Mouse (Mus musculus) hindbrain, embryonic 13.5 days (tissue): Measurements from ENCODE around the gene Ubald2. TPM values are rescaled to one million over a fixed set of nuclear protein-coding genes. Genes with fewer than 3 reads are reported as not detected.
"Not testable (repeated sequence)": the region's sequence is repeated elsewhere in the genome, so short reads cannot be mapped to it uniquely, and the experiment has no call there.

Experiments used
- ATAC-seq: fragments of 200-750 bp; cut with Nextera tagmentation; 2 replicates; pipeline ENCODE4 v1.8.0; 2017; ENCODE audit warnings: moderate TSS enrichment; ENCODE audit not compliant: low FRiP score
- H3K27ac ChIP-seq: fragments of 300-500 bp; sonication (generic); 2 replicates; pipeline ENCODE4 v1.5.1; 2015; ENCODE audit warnings: inconsistent platforms, mild to moderate bottlenecking, moderate library complexity
- H3K27me3 ChIP-seq: fragments of 300-500 bp; sonication (generic); 2 replicates; pipeline ENCODE4 v1.6.1; 2015; ENCODE audit warnings: mild to moderate bottlenecking, inconsistent platforms
- H3K36me3 ChIP-seq: fragments of 300-500 bp; sonication (generic); 2 replicates; pipeline ENCODE4 v1.6.1; 2015; ENCODE audit warnings: mild to moderate bottlenecking, inconsistent platforms
- H3K4me1 ChIP-seq: fragments of 300-500 bp; sonication (generic); replicated peaks from 2 replicates; pipeline ENCODE4 v1.6.1; 2015; ENCODE audit warnings: inconsistent platforms
- H3K4me2 ChIP-seq: fragments of 300-500 bp; sonication (generic); 2 replicates; pipeline ENCODE4 v1.6.1; 2015; ENCODE audit warnings: inconsistent platforms, mild to moderate bottlenecking, moderate library complexity
- H3K4me3 ChIP-seq: fragments of 300-500 bp; sonication (generic); 2 replicates; pipeline ENCODE4 v1.5.1; 2015; ENCODE audit warnings: mild to moderate bottlenecking, inconsistent platforms
- H3K9ac ChIP-seq: fragments of 300-500 bp; sonication (generic); 2 replicates; pipeline ENCODE4 v1.6.1; 2015; ENCODE audit warnings: mild to moderate bottlenecking, inconsistent platforms
- H3K9me3 ChIP-seq: fragments of 300-500 bp; sonication (generic); 2 replicates; pipeline ENCODE4 v1.6.1; 2016; ENCODE audit warnings: inconsistent platforms
- WGBS: fragments of 180-500 bp; shearing (Covaris S2); methylation state at CpG from one replicate; pipeline ENCODE4 v1.1.7; 2015; 5-methylcytosine and 5-hydroxymethylcytosine counted together
- polyA plus RNA-seq: library from polyadenylated mRNA; unstranded; fragments of >200 nt; fragmentation: Nextera tagmentation; extraction: Ambion mirVana; gene quantifications from 2 replicates; pipeline ENCODE4 v1.2.1, GENCODE M21; 2015

The Ubald2 gene
- polyA plus RNA-seq, 1 experiment from 2014 or later: 43.6 TPM

DNA sequence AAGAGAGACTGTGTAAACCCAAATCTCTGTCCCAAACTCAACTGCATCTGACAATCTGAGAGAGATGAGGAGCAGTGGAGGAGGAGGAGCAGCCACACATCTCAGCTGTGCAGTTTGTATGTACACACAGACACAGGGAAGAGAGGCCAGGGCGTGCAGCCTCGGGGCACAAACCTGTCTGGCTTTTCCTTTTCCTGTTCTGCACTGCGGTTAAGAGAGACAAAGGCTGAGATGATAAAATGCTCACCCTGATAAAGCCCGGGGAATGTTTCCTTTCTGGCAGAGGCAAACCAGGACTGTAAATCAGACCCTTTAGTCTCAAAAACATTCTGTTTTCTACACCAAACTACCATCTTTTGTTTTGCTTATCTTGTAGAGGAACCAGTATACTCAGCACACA, 33.3 kb upstream of the Ubald2 start:
- peak overlapping the region; percentile 61 for H3K27ac ChIP-seq
- H3K27me3 ChIP-seq: no peaks in the 10 kb centered on the region
- no peak for ATAC-seq
- WGBS: 59% methylated on average over 4 of the region's 4 CpGs
- H3K9me3 ChIP-seq: no peaks in the 10 kb centered on the region
- no peak overlapping the region for H3K9ac ChIP-seq
- H3K4me3 ChIP-seq: no peak overlapping the region
- peaks cover 21% of the 10 kb centered on the region for H3K36me3 ChIP-seq
- H3K4me1 ChIP-seq: peaks cover 16% of the 10 kb centered on the region
- H3K4me2 ChIP-seq: no peak overlapping the region

DNA sequence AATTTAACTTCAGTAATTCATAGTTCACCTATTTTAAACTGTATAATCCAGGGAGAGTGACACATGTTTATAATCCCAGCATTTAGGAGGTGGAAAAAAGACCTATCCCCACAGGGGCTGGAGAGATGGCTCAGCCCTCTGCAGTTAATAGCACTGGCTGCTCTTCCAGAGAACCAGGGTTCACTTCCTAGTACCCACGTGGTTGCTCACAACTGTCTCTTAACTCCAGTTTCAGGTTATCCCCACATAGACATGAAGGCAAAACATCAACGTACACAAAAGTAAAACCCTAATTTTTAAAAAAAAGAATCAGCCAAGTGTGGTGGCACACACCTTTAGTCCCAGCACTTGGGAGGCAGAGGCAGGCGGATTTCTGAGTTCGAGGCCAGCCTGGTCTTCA, 28.3 kb upstream of the Ubald2 start:
- Histone ChIP-seq H3K27ac (no peak overlapping the region), H3K9ac (no peak overlapping the region), H3K27me3 (no peaks in the 10 kb centered on the region), H3K9me3 (no peaks in the 10 kb centered on the region), H3K4me2 (no peak overlapping the region), H3K36me3 (peaks cover 17% of the 10 kb centered on the region), H3K4me3 (no peak overlapping the region), H3K4me1 (peaks cover 8% of the 10 kb centered on the region)
- ATAC-seq: no peak
- 92% methylated on average over 4 of the region's 4 CpGs for WGBS

DNA sequence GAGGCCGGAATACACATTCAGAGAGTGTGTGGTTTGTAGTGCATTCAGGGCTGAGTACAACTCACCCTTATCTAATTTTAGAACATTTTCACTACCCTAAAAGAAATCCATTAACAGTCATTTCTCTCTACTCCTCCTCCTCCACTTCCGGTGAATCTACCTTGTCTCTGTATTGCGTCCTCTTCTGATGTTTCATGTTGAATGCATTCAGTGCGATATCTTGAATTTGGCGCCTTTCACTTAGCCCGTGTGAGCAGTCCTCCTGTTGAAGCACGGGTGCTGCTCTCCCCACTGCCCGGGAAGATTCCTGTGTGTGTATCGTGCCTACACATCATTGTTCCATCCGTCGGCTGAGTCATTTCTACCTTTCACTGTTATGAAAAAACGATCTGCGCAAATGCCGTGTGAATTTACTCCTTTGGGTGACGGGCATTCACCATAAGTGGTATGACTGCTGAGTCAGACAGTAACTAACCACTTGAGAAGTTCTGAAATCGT, 27.6 kb upstream of the Ubald2 start:
- 96% methylated on average over 16 of the region's 16 CpGs for WGBS

DNA sequence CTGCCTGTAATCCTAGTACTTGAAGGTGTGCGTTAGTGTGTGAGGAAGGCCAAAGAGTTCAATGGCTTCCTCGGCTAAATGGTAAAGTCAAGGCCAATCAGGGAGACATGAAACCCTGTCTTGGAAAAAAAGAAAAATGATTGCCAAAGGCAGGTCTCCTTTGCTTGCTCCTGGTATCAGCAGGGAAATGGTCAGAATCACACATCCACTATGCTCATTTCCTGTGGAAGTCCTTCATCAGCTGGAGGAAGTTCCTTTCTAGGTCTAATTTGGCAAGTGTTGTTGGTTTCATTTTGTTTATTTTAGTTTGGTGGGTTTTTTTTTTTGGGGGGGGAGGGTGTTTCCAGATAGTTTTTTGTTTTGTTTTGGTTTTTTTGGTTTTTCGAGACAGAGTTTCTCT, 24.9 kb upstream of the Ubald2 start:
- Histone ChIP-seq H3K4me1 (peaks cover 27% of the 10 kb centered on the region), H3K9ac (no peak overlapping the region), H3K27me3 (no peaks in the 10 kb centered on the region), H3K27ac (no peak overlapping the region), H3K4me2 (no peak overlapping the region), H3K4me3 (no peak overlapping the region), H3K9me3 (no peaks in the 10 kb centered on the region), H3K36me3 (peaks cover 5% of the 10 kb centered on the region)
- ATAC-seq: no peak
- 92% methylated on average over 3 of the region's 3 CpGs for WGBS

More for the DNA sequence above, 27.6 kb upstream of the Ubald2 start:
- no peak overlapping the region for H3K4me3 ChIP-seq
- H3K4me2 ChIP-seq: no peak overlapping the region
- ATAC-seq: no peak
- no peak overlapping the region for H3K27ac ChIP-seq
- H3K27me3 ChIP-seq: no peaks in the 10 kb centered on the region
- peaks cover 17% of the 10 kb centered on the region for H3K36me3 ChIP-seq
- no peak overlapping the region for H3K9ac ChIP-seq
- H3K9me3 ChIP-seq: no peaks in the 10 kb centered on the region
- peaks cover 12% of the 10 kb centered on the region for H3K4me1 ChIP-seq

DNA sequence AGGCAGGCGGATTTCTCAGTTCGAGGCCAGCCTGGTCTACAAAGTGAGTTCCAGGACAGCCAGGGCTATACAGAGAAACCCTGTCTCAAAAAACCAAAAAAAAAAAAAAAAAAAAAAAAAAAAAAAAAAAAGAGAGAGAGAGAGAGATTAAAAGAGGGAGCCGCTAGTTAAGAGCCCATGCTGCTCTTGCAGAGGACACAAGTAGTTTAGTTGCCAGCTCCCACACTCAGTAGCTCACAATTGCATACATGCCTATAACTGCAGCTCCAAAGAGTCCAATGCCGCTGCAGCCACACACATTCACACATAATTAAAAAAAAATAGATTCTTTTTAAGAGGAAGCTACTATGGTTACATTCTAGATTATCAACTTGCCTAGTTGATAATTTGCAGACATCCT, 23.5 kb upstream of the Ubald2 start:
- not testable (repeated sequence) for H3K27ac ChIP-seq, H3K36me3 ChIP-seq, H3K27me3 ChIP-seq, H3K9me3 ChIP-seq, ATAC-seq, H3K4me3 ChIP-seq
- WGBS: 87% methylated on average over 4 of the region's 4 CpGs
- H3K9ac ChIP-seq: peak overlapping the region; percentile 94; the same call in 1 of the 2 replicates
- H3K4me1 ChIP-seq: peaks cover 27% of the 10 kb centered on the region
- peak overlapping the region; percentile 94 for H3K4me2 ChIP-seq

DNA sequence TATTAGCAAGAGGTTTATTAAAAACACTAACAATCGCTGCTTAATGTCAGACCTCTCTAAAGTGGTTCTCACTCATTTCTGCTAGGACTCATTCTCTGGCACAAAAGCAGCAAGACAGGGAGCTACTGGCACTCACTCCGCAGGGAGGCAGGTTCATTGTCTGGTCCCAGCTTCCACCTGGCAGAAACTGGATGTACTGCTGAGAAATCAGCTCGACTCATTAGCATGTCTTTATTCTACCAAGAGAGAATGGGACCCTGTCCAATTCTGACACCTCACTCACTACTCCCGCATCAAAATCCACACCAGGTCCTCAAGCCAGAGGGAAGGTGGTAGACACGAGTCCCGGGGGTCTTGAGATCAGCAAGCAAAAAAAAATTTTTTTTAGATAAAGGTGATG, 22.3 kb upstream of the Ubald2 start:
- no peaks in the 10 kb centered on the region for H3K9me3 ChIP-seq
- H3K4me3 ChIP-seq: peak overlapping the region; percentile 86
- peaks cover under 1% of the 10 kb centered on the region; the same call in 1 of the 2 replicates for H3K36me3 ChIP-seq
- no peak for ATAC-seq
- H3K4me2 ChIP-seq: peak overlapping the region; percentile 94
- 7% methylated on average over 6 of the region's 6 CpGs for WGBS
- H3K9ac ChIP-seq: peak overlapping the region; percentile 94
- peaks cover 27% of the 10 kb centered on the region for H3K4me1 ChIP-seq
- H3K27me3 ChIP-seq: no peaks in the 10 kb centered on the region
- peak overlapping the region; percentile 95 for H3K27ac ChIP-seq

- Histone ChIP-seq H3K9ac (peak overlapping the region; percentile 94), H3K4me1 (peaks cover 27% of the 10 kb centered on the region), H3K9me3 (no peaks in the 10 kb centered on the region), H3K27me3 (no peaks in the 10 kb centered on the region), H3K27ac (peak overlapping the region; percentile 95), H3K4me3 (peak overlapping the region; percentile 86), H3K36me3 (no peaks in the 10 kb centered on the region), H3K4me2 (peak overlapping the region; percentile 94)
- ATAC-seq: no peak; the same call in none of the 2 replicates
- WGBS: under 1% methylated on average over 71 of the region's 76 CpGs
Observed at GRCm38 (mm10) chr11:116412028-116412827, 21.7 kb upstream of the Ubald2 start.

DNA sequence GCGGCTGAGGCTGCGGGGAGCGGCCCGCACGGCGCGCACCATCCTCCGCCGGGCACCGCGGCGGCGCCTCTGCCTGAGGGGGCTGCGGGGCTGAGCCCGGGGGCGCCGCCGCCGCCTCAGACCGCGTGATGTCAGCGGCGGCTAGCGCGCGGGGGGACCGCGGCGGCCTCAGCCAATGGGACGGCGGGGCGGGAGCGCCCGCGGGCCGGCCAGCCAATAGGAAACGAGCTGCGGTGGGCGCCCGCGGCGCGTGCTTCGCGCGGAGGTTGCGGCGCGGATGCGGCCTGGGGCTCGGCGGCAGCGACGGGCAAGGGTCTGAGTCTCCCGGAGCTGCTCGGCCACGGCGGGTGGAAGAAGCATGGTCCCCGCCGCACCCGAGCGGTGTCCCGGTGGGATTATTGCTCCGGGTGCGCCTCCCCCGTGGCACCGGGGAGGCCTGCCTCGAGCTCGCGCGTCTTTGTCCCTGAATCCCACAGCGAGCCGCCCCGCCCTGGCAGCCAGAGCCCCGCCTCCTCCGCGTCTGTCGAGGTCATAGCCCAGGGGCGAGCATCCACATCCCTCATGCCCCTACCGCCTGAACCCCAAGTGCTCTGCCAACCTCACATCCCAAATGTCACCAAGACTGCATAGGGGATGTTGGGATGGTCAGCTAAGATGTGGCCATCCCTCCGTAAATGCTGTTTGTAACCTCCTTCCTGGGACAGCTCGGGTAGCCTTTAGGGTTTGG, 20.8 kb upstream of the Ubald2 start, which contains the start of gene Rnf157:
Gene Rnf157 (minus strand): TSS at position 129 of the 727 bp plus-strand sequence.
- Histone ChIP-seq H3K4me2 (peak within 1 kb of the TSS; percentile 94), H3K4me1 (peaks cover 27% of the 10 kb centered on the region), H3K36me3 (no peaks in the 10 kb centered on the region), H3K4me3 (peak within 1 kb of the TSS; percentile 86), H3K27me3 (no peaks in the 10 kb centered on the region), H3K9ac (peak within 1 kb of the TSS; percentile 94), H3K27ac (peak within 1 kb of the TSS; percentile 95), H3K9me3 (no peaks in the 10 kb centered on the region)
- 2% methylated on average over 74 of the region's 82 CpGs for WGBS
- peak; percentile 97 for ATAC-seq

DNA sequence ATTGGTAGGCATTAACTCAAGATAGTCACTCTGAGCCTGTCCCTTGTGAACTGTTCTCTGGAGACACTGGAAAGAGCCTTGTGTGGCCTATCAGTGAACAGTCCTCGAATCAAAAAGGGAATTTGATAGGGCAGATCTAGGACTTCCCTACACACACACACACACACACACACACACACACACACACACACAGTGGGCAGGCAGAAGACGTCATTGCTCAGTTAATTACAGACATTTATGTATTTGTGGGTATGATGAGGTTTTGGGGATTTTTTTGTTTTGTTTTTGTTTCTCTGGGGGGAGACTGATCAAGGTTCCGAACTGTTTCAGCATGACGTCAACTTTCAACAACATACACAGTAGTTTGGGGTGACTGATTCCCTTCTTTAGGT, 20.3 kb upstream of the Ubald2 start:
- ATAC-seq: no peak
- no peaks in the 10 kb centered on the region for H3K27me3 ChIP-seq
- H3K4me2 ChIP-seq: peak overlapping the region; percentile 94
- peak overlapping the region; percentile 95 for H3K27ac ChIP-seq
- 70% methylated on average over 4 of the region's 4 CpGs for WGBS
- H3K36me3 ChIP-seq: no peaks in the 10 kb centered on the region
- no peaks in the 10 kb centered on the region for H3K9me3 ChIP-seq
- peaks cover 27% of the 10 kb centered on the region for H3K4me1 ChIP-seq
- peak overlapping the region; percentile 86 for H3K4me3 ChIP-seq
- peak overlapping the region; percentile 94 for H3K9ac ChIP-seq

- Histone ChIP-seq H3K27ac (no peak overlapping the region), H3K4me1 (peaks cover 17% of the 10 kb centered on the region), H3K4me2 (no peak overlapping the region), H3K36me3 (no peaks in the 10 kb centered on the region), H3K27me3 (no peaks in the 10 kb centered on the region), H3K9me3 (no peaks in the 10 kb centered on the region), H3K9ac (no peak overlapping the region), H3K4me3 (no peak overlapping the region)
- 75% methylated on average over 6 of the region's 6 CpGs for WGBS
- no peak for ATAC-seq
Observed at GRCm38 (mm10) chr11:116416196-116416943, 17.5 kb upstream of the Ubald2 start.

GRCm38 (mm10) chr11:116417054-116417453, 16.8 kb upstream of the Ubald2 start:
- no peak for ATAC-seq
- H3K27me3 ChIP-seq: no peaks in the 10 kb centered on the region
- H3K4me1 ChIP-seq: peaks cover 10% of the 10 kb centered on the region
- H3K9me3 ChIP-seq: no peaks in the 10 kb centered on the region
- no peak overlapping the region for H3K4me2 ChIP-seq
- no peak overlapping the region for H3K9ac ChIP-seq
- no peak overlapping the region for H3K4me3 ChIP-seq
- no peaks in the 10 kb centered on the region for H3K36me3 ChIP-seq
- H3K27ac ChIP-seq: no peak overlapping the region
- WGBS: 94% methylated on average over 5 of the region's 5 CpGs
